Mouse (Mus musculus) embryonic facial prominence, embryonic 14.5 days (tissue): ENCODE results near the gene Bud13. TPM values are rescaled to one million over a fixed set of nuclear protein-coding genes. Genes with fewer than 3 reads are reported as not detected.
A peak's percentile ranks its signal among the peaks of the same experiment; 100 is the strongest.
"Not testable (repeated sequence)": the region's sequence is repeated elsewhere in the genome, so short reads cannot be mapped to it uniquely, and the experiment has no call there.

ENCODE experiments used
- ATAC-seq: fragments of 200-750 bp; cut with Nextera tagmentation; 2 replicates; pipeline ENCODE4 v1.8.0; 2017; ENCODE audit warnings: low read depth, moderate number of reproducible peaks, moderate TSS enrichment
- DNase-seq: peaks from one replicate; pipeline ENCODE4 v3.0.0-alpha.2; 2015; ENCODE audit warnings: low spot score
- H3K27ac ChIP-seq: fragments of 300-500 bp; sonication (generic); replicated peaks from 2 replicates; pipeline ENCODE4 v1.5.1; 2014; ENCODE audit warnings: low read depth, mild to moderate bottlenecking, low read length, moderate library complexity
- H3K27me3 ChIP-seq: fragments of 300-500 bp; sonication (generic); replicated peaks from 2 replicates; pipeline ENCODE4 v1.6.1; 2014; ENCODE audit warnings: low read length; ENCODE audit not compliant: control insufficient read depth, insufficient read depth
- H3K36me3 ChIP-seq: fragments of 300-500 bp; sonication (generic); 2 replicates; pipeline ENCODE4 v1.6.1; 2014; ENCODE audit warnings: low read length, mixed read lengths; ENCODE audit not compliant: control insufficient read depth, insufficient read depth
- H3K4me1 ChIP-seq: fragments of 300-500 bp; sonication (generic); 2 replicates; pipeline ENCODE4 v1.6.1; 2014; ENCODE audit warnings: antibody characterized with exemption, low read length; ENCODE audit not compliant: control insufficient read depth, insufficient read depth
- H3K4me2 ChIP-seq: fragments of 300-500 bp; sonication (generic); 2 replicates; pipeline ENCODE4 v1.6.1; 2014; ENCODE audit warnings: low read depth, mild to moderate bottlenecking, low read length, moderate library complexity, mixed read lengths
- H3K4me3 ChIP-seq: fragments of 300-500 bp; sonication (generic); 2 replicates; pipeline ENCODE4 v1.5.1; 2014; ENCODE audit warnings: low read depth, mild to moderate bottlenecking, low read length
- H3K9ac ChIP-seq: fragments of 300-500 bp; sonication (generic); 2 replicates; pipeline ENCODE4 v1.6.1; 2014; ENCODE audit warnings: low read depth, mild to moderate bottlenecking, low read length, moderate library complexity, mixed read lengths
- H3K9me3 ChIP-seq: fragments of 300-500 bp; sonication (generic); 2 replicates; pipeline ENCODE4 v1.6.1; 2016; ENCODE audit warnings: low read length; ENCODE audit not compliant: control insufficient read depth
- WGBS: fragments of 180-500 bp; shearing (Covaris S2); extraction: QIAGEN DNeasy Blood & Tissue Kit; methylation state at CpG from one replicate; pipeline ENCODE4 v1.1.7; 2014; 5-methylcytosine and 5-hydroxymethylcytosine counted together
- polyA plus RNA-seq: library from polyadenylated mRNA; unstranded; fragments of >200 nt; fragmentation: Nextera tagmentation; extraction: Ambion mirVana; gene quantifications from 2 replicates; pipeline ENCODE4 v1.2.1, GENCODE M21; 2014

Bud13 gene
- polyA plus RNA-seq, 1 experiment from 2014 or later: 19.1 TPM

- ATAC-seq (no peak), DNase-seq (no peak)
- H3K27ac ChIP-seq: no peak overlapping the region
Measured at GRCm38 (mm10) chr9:46314921-46315320, 32.1 kb downstream of the Bud13 start.

GRCm38 (mm10) chr9:46315807-46316365, 33.1 kb downstream of the Bud13 start:
- 41% methylated on average over 11 of the region's 11 CpGs for WGBS
- Histone ChIP-seq H3K27ac (no peak overlapping the region), H3K27me3 (no peaks in the 10 kb centered on the region), H3K4me2 (no peak overlapping the region), H3K36me3 (no peaks in the 10 kb centered on the region), H3K9me3 (no peaks in the 10 kb centered on the region), H3K9ac (no peak overlapping the region), H3K4me1 (no peaks in the 10 kb centered on the region), H3K4me3 (no peak overlapping the region)
- DNase-seq (no peak), ATAC-seq (no peak)

More at GRCm38 (mm10) chr9:46314921-46315320, 32.1 kb downstream of the Bud13 start:
- WGBS: 44% methylated on average over 2 of the region's 2 CpGs
- Histone ChIP-seq H3K36me3 (no peaks in the 10 kb centered on the region), H3K27me3 (no peaks in the 10 kb centered on the region), H3K4me3 (no peak overlapping the region), H3K4me1 (no peaks in the 10 kb centered on the region), H3K9me3 (no peaks in the 10 kb centered on the region), H3K4me2 (no peak overlapping the region), H3K9ac (no peak overlapping the region)

GRCm38 (mm10) chr9:46316388-46316787, 33.6 kb downstream of the Bud13 start:
- H3K27me3 ChIP-seq: no peaks in the 10 kb centered on the region
- H3K4me3 ChIP-seq: no peak overlapping the region
- H3K27ac ChIP-seq: no peak overlapping the region
- H3K9ac ChIP-seq: no peak overlapping the region
- H3K4me1 ChIP-seq: no peaks in the 10 kb centered on the region
- no peak overlapping the region for H3K4me2 ChIP-seq
- DNase-seq: peak; percentile 36
- H3K36me3 ChIP-seq: no peaks in the 10 kb centered on the region
- WGBS: 19% methylated on average over 5 of the region's 5 CpGs
- ATAC-seq: no peak
- no peaks in the 10 kb centered on the region for H3K9me3 ChIP-seq

- WGBS: 60% methylated on average over 8 of the region's 8 CpGs
- no peak for ATAC-seq
- no peak overlapping the region for H3K9ac ChIP-seq
- H3K27me3 ChIP-seq: no peaks in the 10 kb centered on the region
- H3K4me1 ChIP-seq: no peaks in the 10 kb centered on the region
- no peak for DNase-seq
- H3K4me3 ChIP-seq: no peak overlapping the region
- H3K27ac ChIP-seq: no peak overlapping the region
- no peaks in the 10 kb centered on the region for H3K36me3 ChIP-seq
- no peak overlapping the region for H3K4me2 ChIP-seq
- no peaks in the 10 kb centered on the region for H3K9me3 ChIP-seq
Measured at GRCm38 (mm10) chr9:46316909-46317308, 34.1 kb downstream of the Bud13 start.

GRCm38 (mm10) chr9:46317957-46318356, 35.1 kb downstream of the Bud13 start:
- ATAC-seq (no peak), DNase-seq (no peak)
- Histone ChIP-seq H3K4me3 (no peak overlapping the region), H3K27me3 (no peaks in the 10 kb centered on the region), H3K4me1 (no peaks in the 10 kb centered on the region), H3K9me3 (no peaks in the 10 kb centered on the region), H3K36me3 (no peaks in the 10 kb centered on the region), H3K27ac (no peak overlapping the region), H3K4me2 (no peak overlapping the region), H3K9ac (no peak overlapping the region)
- WGBS: 100% methylated on average over 3 of the region's 3 CpGs

- H3K36me3 ChIP-seq, H3K4me1 ChIP-seq, H3K27ac ChIP-seq, H3K4me2 ChIP-seq, H3K9me3 ChIP-seq, H3K27me3 ChIP-seq, H3K4me3 ChIP-seq, ATAC-seq, H3K9ac ChIP-seq, DNase-seq: not testable (repeated sequence)
- WGBS: 85% methylated on average over 6 of the region's 6 CpGs
Measured at GRCm38 (mm10) chr9:46319886-46320285, 37.1 kb downstream of the Bud13 start, which contains the start of gene 4931429L15Rik. TSS of gene 4931429L15Rik (minus strand) at chr9:46319986.

GRCm38 (mm10) chr9:46320461-46320860, 37.7 kb downstream of the Bud13 start:
- no peaks in the 10 kb centered on the region for H3K9me3 ChIP-seq
- H3K9ac ChIP-seq: no peak overlapping the region
- H3K27me3 ChIP-seq: no peaks in the 10 kb centered on the region
- ATAC-seq (no peak), DNase-seq (no peak)
- WGBS: 84% methylated on average over 2 of the region's 2 CpGs
- H3K4me2 ChIP-seq: no peak overlapping the region
- H3K27ac ChIP-seq: no peak overlapping the region
- H3K36me3 ChIP-seq: no peaks in the 10 kb centered on the region
- no peaks in the 10 kb centered on the region for H3K4me1 ChIP-seq
- no peak overlapping the region for H3K4me3 ChIP-seq

- Histone ChIP-seq H3K4me2 (no peak overlapping the region), H3K36me3 (no peaks in the 10 kb centered on the region), H3K27ac (no peak overlapping the region), H3K9ac (no peak overlapping the region), H3K4me3 (no peak overlapping the region), H3K27me3 (no peaks in the 10 kb centered on the region), H3K4me1 (peaks cover 17% of the 10 kb centered on the region; the same call in 1 of the 2 replicates), H3K9me3 (no peaks in the 10 kb centered on the region)
- DNase-seq (no peak), ATAC-seq (no peak)
- WGBS: 91% methylated on average over 11 of the region's 11 CpGs
Measured at GRCm38 (mm10) chr9:46326694-46327405, 44.0 kb downstream of the Bud13 start.
